Mouse (Mus musculus) intestine, embryonic 16.5 days (tissue): ENCODE data around the gene Letmd1. TPM values are rescaled to one million over a fixed set of nuclear protein-coding genes. Genes with fewer than 3 reads are reported as not detected.

Experiments
- ATAC-seq: fragments of 200-750 bp; cut with Nextera tagmentation; 2 replicates; pipeline ENCODE4 v1.8.0; 2017; ENCODE audit warnings: moderate TSS enrichment, moderate library complexity
- H3K27ac ChIP-seq: fragments of 300-500 bp; sonication (generic); 2 replicates; pipeline ENCODE4 v1.5.1; 2014; ENCODE audit warnings: mild to moderate bottlenecking, low read length
- H3K27me3 ChIP-seq: fragments of 300-500 bp; sonication (generic); replicated peaks from 2 replicates; pipeline ENCODE4 v1.6.1; 2014; ENCODE audit warnings: low read length, control low read depth, mixed read lengths; ENCODE audit not compliant: control insufficient read depth, insufficient read depth
- H3K36me3 ChIP-seq: fragments of 300-500 bp; sonication (generic); 2 replicates; pipeline ENCODE4 v1.6.1; 2014; ENCODE audit warnings: low read length, control low read depth; ENCODE audit not compliant: control insufficient read depth, insufficient read depth
- H3K4me1 ChIP-seq: fragments of 300-500 bp; sonication (generic); 2 replicates; pipeline ENCODE4 v1.6.1; 2014; ENCODE audit warnings: low read length, control low read depth, mixed read lengths; ENCODE audit not compliant: control insufficient read depth, insufficient read depth
- H3K4me2 ChIP-seq: fragments of 300-500 bp; sonication (generic); 2 replicates; pipeline ENCODE4 v1.6.1; 2014; ENCODE audit warnings: low read depth, low read length, control low read depth
- H3K4me3 ChIP-seq: fragments of 300-500 bp; sonication (generic); 2 replicates; pipeline ENCODE4 v1.5.1; 2014; ENCODE audit warnings: mild to moderate bottlenecking, low read length
- H3K9ac ChIP-seq: fragments of 300-500 bp; sonication (generic); 2 replicates; pipeline ENCODE4 v1.6.1; 2014; ENCODE audit warnings: low read depth, low read length
- H3K9me3 ChIP-seq: fragments of 300-500 bp; sonication (generic); 2 replicates; pipeline ENCODE4 v1.6.1; 2016; ENCODE audit warnings: low read length, control low read depth; ENCODE audit not compliant: control insufficient read depth
- WGBS: fragments of 180-500 bp; shearing (Covaris S2); extraction: QIAGEN DNeasy Blood & Tissue Kit; methylation state at CpG from one replicate; pipeline ENCODE4 v1.1.7; 2014; 5-methylcytosine and 5-hydroxymethylcytosine counted together
- polyA plus RNA-seq: library from polyadenylated mRNA; unstranded; fragments of >200 nt; fragmentation: Nextera tagmentation; extraction: Ambion mirVana; gene quantifications from 2 replicates; pipeline ENCODE4 v1.2.1, GENCODE M21; 2015

The Letmd1 gene
- polyA plus RNA-seq, 1 experiment from 2014 or later: 31.3 TPM

DNA sequence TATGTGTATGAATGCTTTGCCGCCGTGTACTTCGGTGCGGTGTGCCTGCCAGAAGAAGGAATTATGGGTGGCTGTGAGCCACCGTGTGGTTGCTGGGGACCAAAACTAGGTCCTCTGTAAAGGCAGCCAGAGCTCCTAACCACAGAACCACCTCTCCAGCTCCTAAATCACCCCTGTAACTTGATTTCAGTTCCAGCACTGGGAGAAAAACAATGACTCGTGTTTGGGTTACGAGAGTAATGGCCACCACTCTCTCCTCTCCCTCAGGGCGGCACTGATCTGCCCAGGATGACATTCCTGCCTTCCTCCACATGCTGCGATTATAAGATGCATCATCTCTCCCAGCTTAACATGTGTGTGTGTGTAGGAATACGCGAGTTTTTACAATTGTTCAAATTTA lies 41.2 kb downstream of the Letmd1 start:
- H3K36me3 ChIP-seq: peaks cover 11% of the 10 kb centered on the region
- ATAC-seq: no peak
- no peak overlapping the region for H3K4me3 ChIP-seq
- no peaks in the 10 kb centered on the region for H3K9me3 ChIP-seq
- no peak overlapping the region for H3K9ac ChIP-seq
- no peaks in the 10 kb centered on the region for H3K4me1 ChIP-seq
- H3K27ac ChIP-seq: no peak overlapping the region
- no peak overlapping the region for H3K4me2 ChIP-seq
- H3K27me3 ChIP-seq: no peaks in the 10 kb centered on the region
- 90% methylated on average over 11 of the region's 11 CpGs for WGBS

DNA sequence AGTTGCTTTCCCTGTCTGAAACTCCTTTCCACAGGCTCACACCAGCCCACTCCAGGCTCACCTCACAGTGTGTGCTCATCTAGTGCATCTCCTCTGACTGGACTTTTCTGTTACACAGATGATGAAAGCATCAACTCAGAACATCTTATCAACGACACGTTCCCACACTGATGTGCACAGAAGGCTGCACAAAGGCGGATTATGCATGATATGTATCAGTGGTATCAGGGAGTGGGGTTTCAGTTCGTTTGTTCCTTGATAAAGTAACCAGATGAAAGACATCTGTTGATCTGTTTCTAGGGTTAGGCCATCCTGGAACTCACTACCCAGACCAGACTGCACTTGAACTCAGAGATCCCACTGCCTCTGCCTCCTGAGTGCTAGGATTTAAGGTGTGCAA lies 44.6 kb downstream of the Letmd1 start:
- H3K4me3 ChIP-seq: no peak overlapping the region
- no peaks in the 10 kb centered on the region for H3K27me3 ChIP-seq
- no peak overlapping the region for H3K27ac ChIP-seq
- 81% methylated on average over 4 of the region's 4 CpGs for WGBS
- no peak overlapping the region for H3K9ac ChIP-seq
- H3K4me1 ChIP-seq: no peaks in the 10 kb centered on the region
- peaks cover 13% of the 10 kb centered on the region for H3K36me3 ChIP-seq
- ATAC-seq: no peak
- H3K9me3 ChIP-seq: no peaks in the 10 kb centered on the region
- no peak overlapping the region for H3K4me2 ChIP-seq

DNA sequence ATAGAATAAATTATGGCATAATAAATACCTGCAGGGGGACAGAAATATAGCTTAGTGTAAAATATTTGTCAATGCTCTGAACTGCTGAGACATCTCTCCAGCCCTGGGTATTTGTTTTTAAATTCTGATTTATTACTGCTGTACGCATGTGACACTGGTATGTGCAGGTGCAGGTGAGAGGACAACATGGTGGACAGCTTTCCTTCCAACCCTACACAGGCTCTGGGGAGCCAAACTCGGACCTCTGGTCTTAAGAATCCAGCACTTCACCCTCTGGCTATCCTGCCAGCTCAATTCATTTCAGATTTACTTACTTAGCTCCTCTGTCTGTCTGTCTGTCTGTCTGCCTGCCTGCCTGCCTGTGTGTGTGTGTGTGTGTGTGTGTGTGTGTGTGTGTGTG lies 46.3 kb downstream of the Letmd1 start:
- H3K36me3 ChIP-seq: peaks cover 11% of the 10 kb centered on the region; the same call in 1 of the 2 replicates
- H3K27ac ChIP-seq: no peak overlapping the region
- WGBS: 82% methylated on average over 2 of the region's 2 CpGs
- ATAC-seq: no peak
- no peaks in the 10 kb centered on the region for H3K4me1 ChIP-seq
- H3K4me3 ChIP-seq: no peak overlapping the region
- no peaks in the 10 kb centered on the region for H3K27me3 ChIP-seq
- no peak overlapping the region for H3K9ac ChIP-seq
- no peak overlapping the region for H3K4me2 ChIP-seq
- no peaks in the 10 kb centered on the region for H3K9me3 ChIP-seq

DNA sequence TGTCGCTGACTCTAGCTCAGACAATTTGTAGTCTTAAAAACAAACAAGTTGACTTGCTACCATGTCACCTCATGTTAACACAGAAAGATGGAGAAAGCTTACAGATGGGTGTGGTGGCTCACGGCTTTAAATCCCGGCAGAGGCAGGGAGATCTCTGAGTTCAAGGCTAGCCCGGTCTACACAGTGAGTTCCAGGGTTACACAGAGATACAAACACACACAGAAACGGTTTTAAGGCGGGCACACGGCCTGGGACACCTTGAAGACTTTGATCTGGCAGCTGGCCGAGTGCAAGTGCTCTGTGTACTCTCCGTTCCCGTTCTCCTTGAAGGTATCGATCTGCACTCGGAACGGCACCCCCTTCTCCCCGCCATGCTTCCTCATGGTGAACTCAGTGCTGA lies 51.5 kb downstream of the Letmd1 start:
- H3K27ac ChIP-seq: no peak overlapping the region
- 91% methylated on average over 14 of the region's 14 CpGs for whole genome bisulfite sequencing
- no peak overlapping the region for H3K4me2 ChIP-seq
- ATAC-seq: no peak
- no peaks in the 10 kb centered on the region for H3K27me3 ChIP-seq
- peaks cover 7% of the 10 kb centered on the region; the same call in 1 of the 2 replicates for H3K36me3 ChIP-seq
- H3K4me1 ChIP-seq: no peaks in the 10 kb centered on the region
- no peak overlapping the region for H3K4me3 ChIP-seq
- H3K9ac ChIP-seq: no peak overlapping the region
- H3K9me3 ChIP-seq: no peaks in the 10 kb centered on the region

DNA sequence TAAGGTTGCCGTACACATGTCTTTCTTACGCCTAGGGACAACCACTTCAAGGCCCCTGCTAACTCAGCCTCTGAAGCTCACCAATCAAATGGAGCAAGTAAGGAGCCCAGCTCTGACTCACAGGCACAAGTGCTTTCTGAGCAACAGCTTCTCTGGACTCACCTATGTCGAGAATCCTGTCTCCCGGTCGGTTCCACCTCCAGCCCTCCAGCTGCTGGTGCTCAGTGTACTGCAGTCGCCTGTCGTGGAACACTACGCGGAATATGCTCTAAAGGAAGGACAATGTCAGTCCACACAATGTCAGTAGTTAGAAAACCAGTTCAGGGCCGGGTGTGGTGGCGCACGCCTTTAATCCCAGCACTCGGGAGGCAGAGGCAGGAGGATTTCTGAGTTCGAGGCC lies 56.6 kb downstream of the Letmd1 start:
- no peak for ATAC-seq
- Histone ChIP-seq H3K4me1 (no peaks in the 10 kb centered on the region), H3K4me3 (no peak overlapping the region), H3K36me3 (no peaks in the 10 kb centered on the region), H3K27me3 (no peaks in the 10 kb centered on the region), H3K9me3 (no peaks in the 10 kb centered on the region), H3K9ac (no peak overlapping the region), H3K4me2 (no peak overlapping the region), H3K27ac (no peak overlapping the region)
- 96% methylated on average over 14 of the region's 14 CpGs for WGBS

DNA sequence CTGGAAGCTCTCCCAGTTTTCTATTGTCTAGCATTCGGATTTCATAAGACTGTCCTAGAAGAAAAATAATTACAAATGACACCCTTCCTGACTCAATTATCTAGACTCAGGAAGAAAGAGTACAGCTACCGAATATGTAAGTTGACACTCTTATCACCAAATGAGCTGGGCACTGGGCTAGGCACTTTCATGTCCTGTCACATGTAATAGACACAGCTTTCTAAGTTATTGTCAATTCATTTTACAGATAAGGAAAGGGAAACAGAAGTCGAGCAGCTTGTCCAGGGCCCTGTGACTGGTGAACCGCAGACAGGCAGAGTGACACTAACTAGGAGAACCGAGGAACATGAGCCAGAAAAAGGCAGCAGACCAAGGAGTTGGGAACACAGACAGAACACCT lies 59.1 kb downstream of the Letmd1 start:
- H3K4me3 ChIP-seq: no peak overlapping the region
- no peaks in the 10 kb centered on the region for H3K27me3 ChIP-seq
- no peaks in the 10 kb centered on the region for H3K9me3 ChIP-seq
- no peaks in the 10 kb centered on the region for H3K4me1 ChIP-seq
- H3K9ac ChIP-seq: no peak overlapping the region
- H3K27ac ChIP-seq: no peak overlapping the region
- no peaks in the 10 kb centered on the region for H3K36me3 ChIP-seq
- no peak overlapping the region for H3K4me2 ChIP-seq
- 79% methylated on average over 5 of the region's 5 CpGs for WGBS
- ATAC-seq: no peak

Other genes starting within 250 kb of the Letmd1 start
- 32.7 and 36.4 TPM in 2 replicates for gene Atf1, start 241.2 kb upstream of the Letmd1 start, polyA plus RNA-seq
- gene Tmprss12, start 188.2 kb upstream of the Letmd1 start, polyA plus RNA-seq: not detected in 2 replicates
- gene Mettl7a1, start 164.9 kb upstream of the Letmd1 start, polyA plus RNA-seq: 5.9 and 7.4 TPM in 2 replicates
- not detected in 2 replicates for gene Mettl7a3, start 134.1 kb upstream of the Letmd1 start, polyA plus RNA-seq
- not detected in 2 replicates for gene Methig1, start 115.9 kb upstream of the Letmd1 start, polyA plus RNA-seq
- gene Mettl7a2, start 115.8 kb upstream of the Letmd1 start, polyA plus RNA-seq: not detected in 2 replicates
- not detected in 2 replicates for gene Higd1c, start 104.5 kb upstream of the Letmd1 start, polyA plus RNA-seq
- 0.11 and 0.18 TPM in 2 replicates for gene Gm5475, start 46.9 kb upstream of the Letmd1 start, polyA plus RNA-seq
- 40.7 and 47.2 TPM in 2 replicates for gene Slc11a2, start 44.0 kb upstream of the Letmd1 start, polyA plus RNA-seq
- gene Csrnp2, start 26.5 kb downstream of the Letmd1 start, polyA plus RNA-seq: 5.8 and 5.9 TPM in 2 replicates
- 13.5 and 13.8 TPM in 2 replicates for gene Tfcp2, start 83.0 kb downstream of the Letmd1 start, polyA plus RNA-seq
- 3.1 and 3.2 TPM in 2 replicates for gene Pou6f1, start 131.0 kb downstream of the Letmd1 start, polyA plus RNA-seq
- gene Dazap2, start 146.3 kb downstream of the Letmd1 start, polyA plus RNA-seq: 301 and 320 TPM in 2 replicates
- 47.9 and 51.3 TPM in 2 replicates for gene Smagp, start 167.9 kb downstream of the Letmd1 start, polyA plus RNA-seq
- 8.0 and 9.2 TPM in 2 replicates for gene Bin2, start 200.5 kb downstream of the Letmd1 start, polyA plus RNA-seq
- gene Cela1, start 218.9 kb downstream of the Letmd1 start, polyA plus RNA-seq: 180 and 240 TPM in 2 replicates